Mouse (Mus musculus): ENCODE measurements around the gene Cdyl2. TPM values are rescaled to one million over a fixed set of nuclear protein-coding genes. Genes with fewer than 3 reads are reported as not detected.

Gene Cdyl2
- polyA plus RNA-seq, 1 experiment from 2014 or later: 5.4 TPM

GRCm38 (mm10) chr8:116731976-116732683 is 661 bp downstream of the Cdyl2 start:
- Histone ChIP-seq H3K4me3 (replicated peaks) (peak overlapping the region; percentile 85), H3K9me3 (no peaks in the 10 kb centered on the region), H3K4me2 (replicated peaks) (peak overlapping the region; percentile 94), H3K27ac (peak overlapping the region; percentile 87), H3K27me3 (replicated peaks) (0 out of 2 replicates have a peak, but pooled peaks cover 5% of the 10 kb centered on the region), H3K36me3 (no peaks in the 10 kb centered on the region), H3K9ac (peak overlapping the region; percentile 86), H3K4me1 (replicated peaks) (peaks cover 5% of the 10 kb centered on the region)
- under 1% methylated on average over 30 of the region's 46 CpGs for WGBS
- peak; percentile 76 for ATAC-seq

- no peaks in the 10 kb centered on the region for H3K36me3 ChIP-seq
- H3K4me2 ChIP-seq (replicated peaks): no peak overlapping the region
- no peaks in the 10 kb centered on the region for H3K27me3 ChIP-seq (replicated peaks)
- H3K9ac ChIP-seq: no peak overlapping the region
- no peak overlapping the region for H3K27ac ChIP-seq
- H3K4me1 ChIP-seq (replicated peaks): no peaks in the 10 kb centered on the region
- H3K4me3 ChIP-seq (replicated peaks): no peak overlapping the region
- WGBS: 80% methylated on average over 2 of the region's 2 CpGs
- no peak for ATAC-seq
- H3K9me3 ChIP-seq: no peaks in the 10 kb centered on the region
Measured at GRCm38 (mm10) chr8:116721451-116721850, 11.3 kb downstream of the Cdyl2 start.

GRCm38 (mm10) chr8:116707496-116707895 is 25.3 kb downstream of the Cdyl2 start:
- Histone ChIP-seq H3K27ac (no peak overlapping the region), H3K4me2 (replicated peaks) (no peak overlapping the region), H3K4me1 (replicated peaks) (no peaks in the 10 kb centered on the region), H3K36me3 (no peaks in the 10 kb centered on the region), H3K27me3 (replicated peaks) (no peaks in the 10 kb centered on the region), H3K4me3 (replicated peaks) (no peak overlapping the region), H3K9me3 (no peaks in the 10 kb centered on the region), H3K9ac (no peak overlapping the region)
- WGBS: 67% methylated on average over 3 of the region's 3 CpGs
- no peak for ATAC-seq

DNA sequence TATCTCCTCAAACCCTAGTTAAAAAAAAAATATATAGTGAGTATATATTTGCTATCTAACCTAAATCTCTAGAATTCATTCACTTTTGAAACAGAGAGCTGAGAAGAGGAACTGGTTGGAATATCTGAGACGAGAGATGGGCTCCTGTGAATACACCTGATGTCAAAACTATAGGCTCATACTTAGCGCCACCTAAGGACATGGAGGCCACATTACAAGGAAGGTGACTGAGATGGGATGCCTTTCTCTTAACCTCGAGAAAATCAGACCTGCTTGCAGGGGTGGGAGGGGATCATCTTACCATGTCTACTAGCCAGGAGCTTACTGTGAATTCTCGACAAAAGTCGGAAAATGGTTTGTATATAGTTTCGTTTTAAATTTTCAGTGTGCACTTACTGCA is 30.3 kb downstream of the Cdyl2 start:
- Histone ChIP-seq H3K27ac (no peak overlapping the region), H3K4me1 (replicated peaks) (no peaks in the 10 kb centered on the region), H3K4me2 (replicated peaks) (no peak overlapping the region), H3K36me3 (no peaks in the 10 kb centered on the region), H3K27me3 (replicated peaks) (no peaks in the 10 kb centered on the region), H3K9me3 (no peaks in the 10 kb centered on the region), H3K4me3 (replicated peaks) (no peak overlapping the region), H3K9ac (no peak overlapping the region)
- 84% methylated on average over 6 of the region's 6 CpGs for WGBS
- ATAC-seq: no peak

GRCm38 (mm10) chr8:116692931-116693330 is 39.9 kb downstream of the Cdyl2 start:
- Histone ChIP-seq H3K4me1 (replicated peaks) (no peaks in the 10 kb centered on the region), H3K4me3 (replicated peaks) (no peak overlapping the region), H3K4me2 (replicated peaks) (no peak overlapping the region), H3K9me3 (no peaks in the 10 kb centered on the region), H3K9ac (no peak overlapping the region), H3K36me3 (no peaks in the 10 kb centered on the region), H3K27me3 (replicated peaks) (no peaks in the 10 kb centered on the region), H3K27ac (no peak overlapping the region)
- WGBS: 78% methylated on average over 15 of the region's 15 CpGs
- ATAC-seq: no peak

GRCm38 (mm10) chr8:116689741-116690140 is 43.0 kb downstream of the Cdyl2 start:
- Histone ChIP-seq H3K4me2 (replicated peaks) (no peak overlapping the region), H3K4me3 (replicated peaks) (no peak overlapping the region), H3K9me3 (no peaks in the 10 kb centered on the region), H3K27ac (no peak overlapping the region), H3K4me1 (replicated peaks) (no peaks in the 10 kb centered on the region), H3K9ac (no peak overlapping the region), H3K27me3 (replicated peaks) (no peaks in the 10 kb centered on the region), H3K36me3 (no peaks in the 10 kb centered on the region)
- ATAC-seq: no peak
- 81% methylated on average over 3 of the region's 3 CpGs for WGBS

DNA sequence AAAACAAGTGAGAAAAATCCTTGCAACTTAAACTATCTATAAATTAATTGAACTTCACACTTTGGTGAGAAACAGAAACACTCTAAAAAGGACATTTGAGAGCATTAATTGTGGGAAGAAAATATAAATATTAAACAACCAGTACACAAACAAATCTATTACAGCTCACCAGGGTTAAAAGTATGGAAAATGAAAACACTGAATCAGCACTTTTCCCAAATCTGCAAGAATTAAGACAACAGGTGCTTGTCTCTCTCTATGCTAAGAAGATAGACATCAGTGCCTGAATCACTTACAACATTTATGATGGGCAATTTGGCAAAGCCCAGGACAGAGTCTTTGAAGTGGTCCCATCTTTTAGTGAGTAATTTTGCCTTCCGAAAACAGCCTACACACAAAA is 56.6 kb downstream of the Cdyl2 start:
- H3K9ac ChIP-seq: no peak overlapping the region
- no peak overlapping the region for H3K4me2 ChIP-seq (replicated peaks)
- ATAC-seq: no peak
- no peaks in the 10 kb centered on the region for H3K4me1 ChIP-seq (replicated peaks)
- no peak overlapping the region for H3K27ac ChIP-seq
- no peaks in the 10 kb centered on the region for H3K36me3 ChIP-seq
- H3K4me3 ChIP-seq (replicated peaks): no peak overlapping the region
- H3K9me3 ChIP-seq: no peaks in the 10 kb centered on the region
- WGBS: 85% methylated on average over 1 of the region's 1 CpGs
- no peaks in the 10 kb centered on the region for H3K27me3 ChIP-seq (replicated peaks)

GRCm38 (mm10) chr8:116673966-116674805 is 58.6 kb downstream of the Cdyl2 start:
- no peak overlapping the region for H3K27ac ChIP-seq
- no peak overlapping the region for H3K9ac ChIP-seq
- H3K4me2 ChIP-seq (replicated peaks): no peak overlapping the region
- H3K4me1 ChIP-seq (replicated peaks): no peaks in the 10 kb centered on the region
- no peaks in the 10 kb centered on the region for H3K36me3 ChIP-seq
- ATAC-seq: peak; percentile 28; the same call in 1 of the 2 replicates
- WGBS: 77% methylated on average over 10 of the region's 10 CpGs
- H3K4me3 ChIP-seq (replicated peaks): no peak overlapping the region
- no peaks in the 10 kb centered on the region for H3K9me3 ChIP-seq
- no peaks in the 10 kb centered on the region for H3K27me3 ChIP-seq (replicated peaks)

GRCm38 (mm10) chr8:116673493-116673892 is 59.3 kb downstream of the Cdyl2 start:
- H3K9me3 ChIP-seq: no peaks in the 10 kb centered on the region
- no peaks in the 10 kb centered on the region for H3K27me3 ChIP-seq (replicated peaks)
- H3K4me3 ChIP-seq (replicated peaks): no peak overlapping the region
- no peaks in the 10 kb centered on the region for H3K4me1 ChIP-seq (replicated peaks)
- WGBS: 84% methylated on average over 8 of the region's 8 CpGs
- H3K36me3 ChIP-seq: no peaks in the 10 kb centered on the region
- no peak for ATAC-seq
- no peak overlapping the region for H3K9ac ChIP-seq
- H3K27ac ChIP-seq: no peak overlapping the region
- H3K4me2 ChIP-seq (replicated peaks): no peak overlapping the region

- WGBS: 91% methylated on average over 4 of the region's 4 CpGs
Measured at GRCm38 (mm10) chr8:116673052-116673451, 59.7 kb downstream of the Cdyl2 start.

DNA sequence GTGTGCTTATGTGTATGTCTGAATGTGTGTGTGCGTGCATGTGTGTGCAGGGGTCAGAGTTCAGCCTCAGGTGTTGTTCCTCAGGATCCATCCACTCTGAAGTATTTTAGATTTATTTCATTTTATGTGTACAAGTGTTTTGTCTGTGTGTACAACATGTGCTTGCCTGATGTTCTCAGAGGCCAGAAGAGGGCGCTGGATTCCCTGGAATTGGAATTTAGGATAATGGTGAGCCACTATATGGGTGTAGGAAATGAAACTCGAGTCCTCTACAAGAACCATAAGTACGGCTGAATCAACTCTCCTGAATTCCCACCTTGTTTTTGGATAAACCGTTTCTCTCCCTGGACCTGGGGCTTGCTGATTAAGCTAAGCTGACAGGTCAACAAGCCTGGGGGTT is 61.2 kb downstream of the Cdyl2 start:
- H3K4me2 ChIP-seq (replicated peaks): no peak overlapping the region
- no peak for ATAC-seq
- 64% methylated on average over 5 of the region's 5 CpGs for WGBS
- no peaks in the 10 kb centered on the region for H3K9me3 ChIP-seq
- H3K4me3 ChIP-seq (replicated peaks): no peak overlapping the region
- H3K27ac ChIP-seq: no peak overlapping the region
- H3K27me3 ChIP-seq (replicated peaks): no peaks in the 10 kb centered on the region
- H3K4me1 ChIP-seq (replicated peaks): no peaks in the 10 kb centered on the region
- H3K9ac ChIP-seq: no peak overlapping the region
- H3K36me3 ChIP-seq: no peaks in the 10 kb centered on the region

More at GRCm38 (mm10) chr8:116673052-116673451, 59.7 kb downstream of the Cdyl2 start:
- H3K4me2 ChIP-seq (replicated peaks): no peak overlapping the region
- no peaks in the 10 kb centered on the region for H3K36me3 ChIP-seq
- no peak for ATAC-seq
- H3K27ac ChIP-seq: no peak overlapping the region
- H3K4me1 ChIP-seq (replicated peaks): no peaks in the 10 kb centered on the region
- H3K9me3 ChIP-seq: no peaks in the 10 kb centered on the region
- no peaks in the 10 kb centered on the region for H3K27me3 ChIP-seq (replicated peaks)
- H3K4me3 ChIP-seq (replicated peaks): no peak overlapping the region
- no peak overlapping the region for H3K9ac ChIP-seq

- Histone ChIP-seq H3K4me3 (replicated peaks) (no peak overlapping the region), H3K27me3 (replicated peaks) (no peaks in the 10 kb centered on the region), H3K36me3 (no peaks in the 10 kb centered on the region), H3K4me2 (replicated peaks) (no peak overlapping the region), H3K9me3 (no peaks in the 10 kb centered on the region), H3K4me1 (replicated peaks) (no peaks in the 10 kb centered on the region), H3K27ac (no peak overlapping the region), H3K9ac (no peak overlapping the region)
- no peak for ATAC-seq
- 89% methylated on average over 7 of the region's 7 CpGs for WGBS
Measured at GRCm38 (mm10) chr8:116670604-116671003, 62.2 kb downstream of the Cdyl2 start.
